Mouse (Mus musculus) adrenal gland, postnatal 4 days (tissue): ENCODE data around the gene Lrch1. TPM values are rescaled to one million over a fixed set of nuclear protein-coding genes. Genes with fewer than 3 reads are reported as not detected.

ENCODE experiments used
- DNase-seq, 2 experiments: peaks; one replicate each; pipeline ENCODE4 v3.0.0; 2021 to 2022; ENCODE audit warnings: low spot score in 2 of 2, mixed read lengths in 2 of 2
- long read RNA-seq, 2 experiments: library from polyadenylated mRNA; stranded (forward); transcript quantifications; one replicate each; pipeline ENCODE4 v2.0.0; 2021
- total RNA-seq, 2 experiments: library from RNA; stranded (reverse); gene quantifications; 2 replicates each; pipeline ENCODE4 v1.2.3; 2021

Lrch1 gene
- total RNA-seq = 10 to 100 TPM; 25.9 to 27.4 TPM
- long read RNA-seq, experiment 1, partial matches to known transcripts = 2 of 8 reads
- long read RNA-seq, experiment 1, other reads (novel, unspliced or antisense) = 6 of 8 reads
- long read RNA-seq, experiment 2, full-length matches to known transcripts = 8 of 27 reads
- long read RNA-seq, experiment 2, partial matches to known transcripts = 9 of 27 reads
- long read RNA-seq, experiment 2, other reads (novel, unspliced or antisense) = 10 of 27 reads

DNA sequence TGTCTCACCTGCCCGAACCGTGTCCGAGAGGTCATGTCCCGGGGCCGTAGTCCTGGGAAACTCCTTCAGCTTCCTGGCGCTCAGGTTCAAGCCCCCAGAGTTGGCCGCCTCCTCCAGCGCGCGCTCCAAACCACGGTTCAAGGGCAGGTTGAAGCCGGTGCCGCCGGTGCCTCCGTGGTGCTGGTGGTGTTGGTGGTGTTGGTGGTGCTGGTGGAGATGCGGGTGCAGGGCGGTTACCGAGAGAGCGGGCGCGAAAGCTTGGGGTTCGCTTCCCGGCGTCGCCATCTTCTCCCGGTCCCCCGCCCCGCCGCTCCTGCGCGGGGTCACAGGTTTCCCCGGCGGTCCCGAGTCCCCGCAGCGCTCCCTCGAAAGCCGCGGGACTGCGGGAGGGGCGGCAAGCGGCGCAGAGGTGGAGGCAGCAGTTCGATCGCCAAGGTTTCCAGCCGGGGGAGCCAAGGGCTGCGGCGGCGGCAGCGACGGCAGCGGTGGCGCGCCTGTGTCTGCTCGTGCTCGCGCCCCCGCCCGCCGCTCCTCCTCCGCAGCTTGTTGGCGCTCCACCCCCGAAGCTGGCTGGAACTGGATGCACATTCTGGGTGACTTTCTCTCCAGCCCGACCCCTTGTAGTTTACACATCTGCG is at the start of gene Lrch1:
TSS of gene Lrch1 (minus strand) at position 501 of the 638 bp plus-strand sequence.
- DNase-seq = peak; percentile 50 to 72

DNA sequence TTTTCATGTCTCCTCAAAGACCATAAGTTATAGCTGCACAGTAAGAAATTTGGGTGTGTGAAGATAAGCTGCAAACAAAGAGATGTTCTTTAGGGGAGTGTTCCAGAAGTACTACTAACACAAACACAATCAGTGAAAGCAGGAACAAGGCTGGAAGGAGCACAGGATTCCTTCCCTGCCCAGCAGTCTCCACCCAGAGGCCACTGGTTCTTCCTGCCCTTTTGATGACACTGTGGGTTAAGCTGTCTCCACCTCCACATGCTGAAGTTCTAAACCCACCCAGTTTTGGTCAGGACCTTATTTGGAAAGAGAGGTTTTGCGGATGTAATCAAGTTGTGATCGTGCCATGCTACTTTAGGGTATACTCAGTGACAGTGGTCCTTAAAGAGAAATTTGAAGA is 49.4 kb upstream of the Lrch1 start:
- DNase-seq = no peak

GRCm38 (mm10) chr14:74996556-74996955 is 48.9 kb upstream of the Lrch1 start:
- DNase-seq = no peak

DNA sequence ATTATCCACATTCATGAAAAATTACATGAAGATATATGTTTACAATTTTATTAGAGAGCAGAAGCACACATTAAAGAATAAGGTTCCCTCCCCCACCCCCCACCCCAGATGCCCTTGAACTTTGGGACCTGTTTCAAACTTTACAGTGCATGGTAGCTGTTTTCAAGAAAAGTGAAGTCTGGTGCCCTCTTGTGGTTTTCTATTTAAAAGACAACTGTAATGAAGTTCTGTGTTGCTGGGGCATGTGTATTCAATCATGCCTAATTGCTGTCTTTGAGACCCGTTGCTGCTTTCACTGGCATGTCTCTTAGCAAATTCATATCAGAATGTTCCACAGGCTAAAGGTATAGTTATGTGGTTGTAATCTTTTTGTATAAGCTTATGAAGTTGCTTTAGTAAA is 42.8 kb upstream of the Lrch1 start:
- DNase-seq = no peak

DNA sequence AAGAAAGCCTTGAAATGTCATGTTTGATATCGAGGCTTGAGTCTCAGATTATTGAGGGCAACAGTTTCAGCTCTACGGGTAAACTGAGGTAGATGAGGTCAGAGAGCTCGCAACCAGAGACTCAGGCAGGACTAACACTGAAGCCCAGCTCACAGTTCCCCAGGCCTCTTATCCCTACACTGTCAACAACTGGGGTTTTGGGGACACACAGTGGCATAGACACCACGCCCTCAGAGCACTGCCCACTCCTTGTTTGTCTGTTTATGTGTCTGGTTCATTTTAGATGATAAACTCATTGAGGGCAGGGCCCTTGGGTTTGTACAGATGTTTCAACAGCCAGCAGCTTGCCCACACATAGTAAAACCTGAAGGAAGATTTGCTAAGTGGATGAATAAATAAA is 42.2 kb upstream of the Lrch1 start:
- no peak for DNase-seq

DNA sequence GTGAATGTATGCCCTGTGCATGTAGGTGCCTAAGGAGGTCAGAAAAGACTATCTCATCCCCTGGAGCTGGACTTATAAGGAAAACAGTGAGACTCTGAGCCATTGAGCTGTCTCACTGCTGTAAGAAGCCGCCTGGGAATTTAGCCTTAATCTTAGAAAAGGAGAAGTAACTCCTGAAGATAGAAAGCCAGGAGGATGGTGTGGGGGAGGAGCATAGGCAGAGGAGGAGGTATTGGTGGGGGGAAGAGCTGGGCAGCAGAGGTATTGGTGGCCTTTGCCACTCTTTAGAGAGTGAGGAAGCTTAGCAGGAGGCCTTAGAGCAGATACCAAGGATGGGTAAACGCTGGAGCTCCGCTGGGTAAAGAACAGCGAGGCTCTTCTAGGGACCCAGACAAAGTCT is 41.6 kb upstream of the Lrch1 start:
- DNase-seq = no peak

- DNase-seq = no peak
Measured at GRCm38 (mm10) chr14:74986527-74986926, 38.9 kb upstream of the Lrch1 start.

- DNase-seq = no peak
Measured at GRCm38 (mm10) chr14:74985658-74986057, 38.0 kb upstream of the Lrch1 start.

DNA sequence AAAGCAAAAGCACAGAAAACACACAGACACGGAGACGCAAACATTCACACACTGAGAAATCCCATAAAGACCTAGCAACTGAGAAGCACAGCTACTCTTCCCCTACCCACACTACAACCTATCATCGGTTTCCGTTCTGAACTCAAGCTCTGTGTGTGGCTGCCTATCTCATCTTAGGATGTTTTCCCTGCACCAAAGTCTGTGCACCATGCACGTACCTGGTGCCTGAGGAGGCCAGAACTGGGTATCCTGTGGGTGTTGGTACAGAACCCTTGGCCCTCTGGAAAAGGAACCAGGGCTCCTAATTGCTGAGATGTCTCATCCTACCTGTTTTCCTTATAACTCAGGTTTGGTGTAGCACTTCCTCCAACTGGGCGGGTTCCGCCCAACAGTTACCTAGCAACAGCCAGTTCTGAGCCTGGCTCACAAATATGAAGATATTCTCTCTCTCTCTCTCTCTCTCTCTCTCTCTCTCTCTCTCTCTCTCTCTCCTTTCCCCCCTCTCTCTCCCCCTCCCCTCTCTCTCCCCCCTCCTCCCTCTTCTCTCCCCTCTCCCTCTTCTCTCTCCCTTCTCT is 37.2 kb upstream of the Lrch1 start:
- DNase-seq = no peak

DNA sequence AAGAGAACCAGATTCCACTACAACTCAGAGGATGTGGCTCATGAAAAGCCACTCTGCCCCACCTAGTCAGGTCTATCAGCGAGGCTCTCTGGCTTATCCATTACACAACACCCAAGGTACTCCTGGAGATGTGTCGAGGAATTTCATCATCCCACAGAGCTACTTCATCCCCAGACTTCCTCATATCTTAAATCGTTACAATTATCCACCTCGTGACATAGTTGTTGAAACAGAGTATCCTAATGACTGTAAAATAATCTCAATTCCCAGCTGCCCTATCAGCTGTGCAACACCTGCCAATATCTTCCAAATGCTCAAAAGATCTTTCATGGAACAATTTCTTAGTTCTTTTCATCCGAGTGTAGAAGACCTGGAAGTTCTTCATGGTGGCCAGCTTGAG is 35.4 kb upstream of the Lrch1 start:
- DNase-seq = no peak

- no peak for DNase-seq
Measured at GRCm38 (mm10) chr14:74981016-74981415, 33.3 kb upstream of the Lrch1 start.

DNA sequence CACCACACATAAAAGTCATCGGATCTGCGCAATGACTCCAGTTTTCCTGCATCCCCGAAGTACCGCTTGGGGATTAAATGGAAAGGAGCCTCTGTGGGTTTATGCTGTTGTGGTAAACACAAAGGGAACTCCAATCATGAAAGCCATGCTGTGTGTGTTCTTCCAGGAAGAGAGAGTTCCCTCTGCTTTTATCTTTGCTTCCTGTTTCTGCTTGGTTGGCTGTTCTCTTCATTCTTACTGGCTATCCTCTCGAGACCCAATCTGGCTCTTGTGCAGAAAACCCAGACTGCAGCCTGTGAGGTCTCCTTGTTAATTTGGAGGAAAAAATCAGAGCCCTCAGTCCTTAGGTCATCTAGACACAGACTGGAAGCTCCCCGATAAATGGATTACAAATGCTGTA is 29.3 kb upstream of the Lrch1 start:
- DNase-seq = no peak

GRCm38 (mm10) chr14:74974136-74974651 is 26.5 kb upstream of the Lrch1 start:
- DNase-seq = no peak

DNA sequence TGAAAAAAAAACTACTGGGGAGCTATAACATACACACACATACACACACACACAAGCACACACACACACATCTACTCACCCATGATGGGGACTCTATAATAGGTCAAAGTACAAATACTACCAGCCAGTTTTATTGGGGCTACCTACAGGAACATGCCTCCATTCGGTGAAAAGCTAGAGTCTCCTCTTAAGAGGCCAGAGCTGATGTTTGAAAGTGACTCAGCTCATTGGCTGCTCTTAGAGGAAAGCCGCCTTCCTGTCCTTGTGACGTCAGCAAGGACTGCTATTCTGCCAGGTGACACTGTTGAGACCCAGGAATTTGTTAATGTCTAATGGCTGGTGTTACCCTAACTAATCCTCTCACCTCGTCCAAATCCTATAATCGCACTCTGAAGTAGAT is 25.0 kb upstream of the Lrch1 start:
- no peak for DNase-seq

GRCm38 (mm10) chr14:74972216-74972615 is 24.5 kb upstream of the Lrch1 start:
- no peak for DNase-seq

- no peak for DNase-seq
Measured at GRCm38 (mm10) chr14:74963402-74963764, 15.7 kb upstream of the Lrch1 start.

- no peak for DNase-seq
Measured at GRCm38 (mm10) chr14:74962713-74963401, 15.2 kb upstream of the Lrch1 start.

GRCm38 (mm10) chr14:74960568-74960967 is 12.9 kb upstream of the Lrch1 start:
- no peak for DNase-seq

GRCm38 (mm10) chr14:74956702-74957101 is 9.0 kb upstream of the Lrch1 start:
- DNase-seq = no peak

GRCm38 (mm10) chr14:74956234-74956633 is 8.6 kb upstream of the Lrch1 start:
- no peak for DNase-seq

DNA sequence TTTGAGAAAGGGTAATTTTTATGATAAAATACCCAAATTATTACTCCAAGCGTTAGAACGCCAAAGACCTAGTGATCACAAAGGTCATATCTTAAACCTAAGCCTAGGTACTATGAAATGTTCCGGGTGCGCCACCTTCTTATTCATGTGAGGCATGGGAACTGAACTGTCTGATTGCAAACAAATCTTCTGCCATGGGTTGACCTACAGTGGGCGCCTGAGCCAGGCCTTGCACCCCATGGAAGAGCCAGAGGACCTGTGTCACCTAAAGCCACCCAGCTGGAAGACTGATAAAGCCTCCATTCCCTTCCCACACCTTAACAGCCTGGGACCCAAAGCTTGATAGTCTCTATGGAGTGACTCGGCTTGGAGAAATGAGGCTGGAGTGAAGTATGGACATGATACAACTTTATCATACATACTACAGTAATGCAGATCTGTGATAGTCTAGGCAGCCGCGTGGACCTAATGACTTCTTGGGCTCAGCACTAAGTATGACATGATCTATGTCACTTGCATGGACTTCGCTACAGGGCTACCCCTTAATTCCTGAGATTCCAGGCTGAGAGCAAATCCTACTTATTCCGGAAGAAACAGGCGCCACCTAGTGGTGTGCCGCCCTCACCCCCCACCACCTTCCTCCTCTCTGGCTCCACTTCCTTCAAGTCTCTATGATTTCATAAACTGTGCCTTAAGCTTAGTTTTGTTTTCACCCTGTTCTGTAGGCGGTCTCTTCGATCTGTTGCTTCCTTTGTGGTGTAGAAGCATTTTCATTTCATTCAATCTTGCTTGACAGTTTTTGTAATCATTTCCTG is 957 bp upstream of the Lrch1 start:
- DNase-seq = peak in 1 of 2 experiments; percentile 17
